Mouse (Mus musculus) thymus, adult 18-20 months (tissue): ENCODE measurements around the gene Hbs1l.

Experiments
- DNase-seq, 2 experiments: peaks; one replicate each; pipeline ENCODE4 v3.0.0; 2022; ENCODE audit warnings: mixed read lengths in 2 of 2

Hbs1l gene

DNA sequence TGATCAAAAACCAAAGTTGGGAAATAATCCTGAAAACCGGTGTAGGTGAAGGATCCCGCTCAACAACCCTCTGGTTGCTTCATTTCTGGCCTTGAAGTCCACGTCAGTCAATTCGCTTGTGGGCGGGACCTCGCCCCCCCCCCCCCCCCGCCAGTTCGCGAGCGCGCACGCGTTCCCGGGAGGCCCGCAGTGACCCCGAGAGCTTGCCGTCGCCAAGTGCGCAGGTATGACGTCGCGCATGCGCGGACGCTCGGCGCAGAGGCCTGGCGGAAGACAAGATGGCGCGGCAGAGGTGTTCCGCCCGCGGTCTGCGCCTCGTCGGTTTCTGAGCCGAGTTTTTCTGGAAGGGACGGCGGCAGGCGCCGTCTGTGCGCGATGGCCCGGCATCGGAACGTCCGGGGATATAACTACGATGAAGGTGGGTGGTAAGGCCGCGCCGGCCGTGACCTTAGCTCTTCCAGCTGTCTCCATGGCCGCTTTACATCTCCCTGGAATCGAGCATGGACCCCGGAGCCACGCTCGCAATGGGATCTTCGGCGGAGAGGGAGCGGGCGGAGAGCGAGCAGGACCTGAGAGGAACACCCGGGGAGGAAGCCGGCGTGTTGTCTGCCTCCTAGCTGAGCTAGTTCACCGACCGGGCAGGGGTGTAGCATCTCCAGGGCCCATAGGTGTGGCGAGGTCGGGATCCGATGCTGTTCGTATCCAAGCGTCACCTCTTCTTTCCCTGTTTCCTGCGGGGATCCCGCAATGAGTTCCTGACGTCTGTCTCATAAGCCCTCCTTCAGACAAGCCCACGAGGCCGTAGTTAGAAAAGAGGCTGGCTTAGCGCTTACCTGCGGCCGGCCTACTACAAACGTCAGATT is at the start of gene Hbs1l:
TSS of gene Hbs1l (plus strand) at position 221 of the 863 bp plus-strand sequence.
- peak; percentile 87 to 91 for DNase-seq

DNA sequence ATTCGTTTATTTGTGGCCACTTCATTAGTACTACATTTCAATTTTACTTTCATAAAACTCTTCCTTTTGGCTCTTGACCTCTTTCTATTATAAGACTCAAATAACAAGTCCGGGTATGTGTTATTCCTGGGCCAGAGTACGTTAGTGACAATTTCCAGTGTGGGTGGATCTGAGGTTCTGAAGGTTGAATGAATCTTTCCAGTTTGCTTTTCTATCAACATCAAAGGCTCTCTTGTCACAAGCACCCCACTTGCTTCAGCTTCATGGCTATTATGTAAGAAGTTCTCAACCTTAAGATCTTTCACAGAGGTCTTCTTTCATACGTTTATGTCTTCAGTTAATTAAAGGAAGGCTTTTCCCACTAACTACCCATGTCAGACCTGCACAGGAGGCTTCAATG is 47.2 kb upstream of the Hbs1l start:
- no peak for DNase-seq

DNA sequence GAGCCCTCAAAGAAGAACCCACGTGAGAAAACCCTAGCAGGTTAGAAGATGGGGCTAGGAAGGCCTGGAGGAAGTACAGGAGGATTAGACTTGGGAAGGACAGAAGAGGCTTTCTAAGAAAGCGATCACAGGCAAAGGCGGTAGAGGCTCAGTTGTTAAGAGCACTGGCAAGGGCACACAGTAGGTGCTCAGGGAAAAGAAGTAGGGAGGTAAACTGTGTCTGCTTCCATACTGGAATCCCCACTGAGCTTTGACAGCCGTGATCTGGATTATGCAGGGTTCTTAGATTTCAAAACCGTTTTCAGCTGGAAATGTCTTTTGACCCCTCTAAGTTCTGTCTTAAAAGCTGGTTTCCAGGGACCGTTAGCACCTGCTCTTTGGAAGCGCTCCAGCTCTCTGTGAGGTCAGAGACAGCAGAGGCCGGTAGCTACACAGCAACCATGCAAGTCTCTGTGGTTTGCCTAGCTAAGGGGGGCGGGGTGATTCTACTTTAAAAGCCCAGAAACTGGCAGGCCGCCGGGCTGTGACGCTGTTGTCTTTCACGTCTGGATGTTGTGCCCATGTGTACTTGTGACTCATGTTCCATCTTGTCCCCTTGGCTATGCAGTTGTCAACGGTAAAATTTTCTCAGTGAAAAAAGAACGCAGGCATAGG is 43.8 kb upstream of the Hbs1l start:
- DNase-seq: peak; percentile 81 to 90

DNA sequence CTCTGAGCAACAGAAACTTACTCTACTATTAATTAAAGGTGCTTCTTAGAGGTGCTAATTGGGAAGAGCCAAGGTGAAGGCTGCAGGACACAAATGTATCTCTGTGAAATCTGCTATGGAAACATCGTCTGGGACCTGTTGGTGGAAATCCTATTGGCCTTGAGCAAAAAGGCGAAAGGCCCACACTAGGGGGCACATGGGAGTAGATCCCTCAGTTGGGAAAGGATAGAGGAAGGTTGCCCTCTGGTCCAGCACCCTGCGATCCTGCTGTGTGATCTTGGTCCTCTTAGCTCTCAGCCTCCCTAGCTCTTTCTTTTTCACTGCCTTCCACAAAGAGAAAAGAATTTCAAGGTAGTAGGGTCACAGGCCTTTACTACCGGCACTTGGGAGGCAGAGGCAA is 43.0 kb upstream of the Hbs1l start:
- DNase-seq: peak in 1 of 2 experiments; percentile 39

DNA sequence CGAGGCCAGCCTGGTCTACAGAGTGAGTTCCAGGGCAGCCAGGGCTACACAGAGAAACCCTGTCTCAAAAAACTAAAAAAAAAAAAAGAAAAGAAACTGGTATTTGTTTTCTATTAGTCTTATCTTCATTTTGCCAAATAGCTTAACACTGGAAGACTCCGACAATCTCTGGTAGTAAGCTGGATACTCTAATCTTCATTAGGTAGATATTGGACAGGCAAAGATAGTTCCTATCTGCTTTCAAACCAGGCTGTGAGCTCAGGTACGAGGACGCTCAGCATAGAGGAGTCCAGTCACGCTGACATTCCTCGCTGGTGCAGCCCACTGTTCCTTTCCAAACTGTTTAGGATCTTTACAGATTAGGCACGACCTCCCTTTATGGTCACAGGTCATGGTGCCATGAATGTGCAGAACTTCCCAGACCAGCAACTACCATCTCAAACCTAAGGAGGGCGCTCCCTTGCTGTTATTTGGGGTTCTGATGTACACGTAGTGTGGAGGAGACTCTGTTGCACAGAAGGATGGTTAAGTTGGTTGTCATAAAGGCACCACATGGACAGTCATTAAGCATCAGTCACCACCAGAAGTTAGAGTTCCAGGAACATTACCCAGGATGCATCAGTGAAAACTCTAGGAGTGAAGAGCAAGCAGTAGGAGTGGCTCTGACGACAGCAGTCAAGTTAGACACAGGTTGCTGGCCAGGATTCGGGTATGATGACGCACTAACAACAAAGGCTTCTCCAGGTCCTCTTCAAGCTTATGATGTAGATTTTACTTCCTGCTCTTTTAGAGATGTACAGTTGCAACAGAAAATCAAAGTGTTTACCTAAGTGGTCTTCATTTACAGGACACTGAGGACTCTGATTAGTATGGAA is 41.3 kb upstream of the Hbs1l start:
- DNase-seq: peak in 1 of 2 experiments; percentile 34

DNA sequence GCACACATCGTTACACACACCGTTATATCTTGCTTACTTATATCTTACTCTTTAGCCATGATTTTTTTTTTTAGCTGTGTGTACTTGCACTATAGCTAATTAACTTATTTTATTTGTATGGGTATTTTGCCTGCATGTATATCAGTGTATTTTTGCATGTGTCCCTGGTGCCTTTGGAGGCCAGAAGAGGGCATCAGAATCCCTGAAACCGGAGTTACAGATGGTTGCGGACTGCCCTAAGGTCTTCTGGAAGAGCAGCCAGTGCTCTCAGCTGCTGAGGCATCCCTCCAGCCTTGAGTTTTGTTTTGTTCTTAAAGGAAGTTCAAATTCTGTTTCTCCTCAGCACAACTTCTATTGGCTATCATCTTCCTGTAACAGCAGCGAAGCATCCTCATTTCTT is 38.5 kb upstream of the Hbs1l start:
- DNase-seq: no peak

DNA sequence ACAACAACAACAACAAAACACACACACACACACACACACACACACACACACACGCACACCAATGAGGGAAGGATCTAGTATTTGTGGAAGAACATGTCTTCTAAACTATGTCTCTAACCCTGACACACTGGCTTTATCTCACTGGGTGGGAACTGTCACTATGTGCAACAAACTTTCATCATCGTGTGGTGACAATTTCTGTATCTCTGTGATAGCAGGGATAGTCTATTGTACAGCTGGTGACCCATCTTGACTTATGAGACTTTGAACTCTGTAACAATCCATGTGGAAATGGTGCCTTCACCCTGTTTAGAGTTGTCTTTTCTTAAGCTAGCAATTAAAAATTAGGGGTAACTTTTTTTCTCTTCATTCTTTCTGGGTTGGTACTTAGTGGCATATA is 36.1 kb upstream of the Hbs1l start:
- no peak for DNase-seq

DNA sequence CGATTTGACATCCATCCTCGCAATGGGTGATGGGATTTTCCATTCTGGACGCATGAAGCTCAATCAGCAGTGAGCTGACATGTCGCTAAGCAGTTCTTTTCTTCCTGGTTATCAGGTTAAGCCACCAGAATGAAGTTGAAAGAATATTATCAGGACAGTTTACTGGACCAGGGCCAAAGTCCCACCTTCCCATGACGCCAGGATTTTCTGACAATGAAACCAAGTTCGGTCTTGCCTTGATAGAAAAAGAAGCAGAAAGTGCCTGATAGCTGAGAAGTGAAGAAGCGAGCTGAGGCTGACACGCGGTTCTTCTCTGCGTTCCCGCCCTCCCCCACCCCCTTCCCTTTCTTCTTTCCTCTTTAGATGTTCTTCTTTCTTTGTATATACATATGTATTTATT is 30.6 kb upstream of the Hbs1l start:
- DNase-seq: no peak

DNA sequence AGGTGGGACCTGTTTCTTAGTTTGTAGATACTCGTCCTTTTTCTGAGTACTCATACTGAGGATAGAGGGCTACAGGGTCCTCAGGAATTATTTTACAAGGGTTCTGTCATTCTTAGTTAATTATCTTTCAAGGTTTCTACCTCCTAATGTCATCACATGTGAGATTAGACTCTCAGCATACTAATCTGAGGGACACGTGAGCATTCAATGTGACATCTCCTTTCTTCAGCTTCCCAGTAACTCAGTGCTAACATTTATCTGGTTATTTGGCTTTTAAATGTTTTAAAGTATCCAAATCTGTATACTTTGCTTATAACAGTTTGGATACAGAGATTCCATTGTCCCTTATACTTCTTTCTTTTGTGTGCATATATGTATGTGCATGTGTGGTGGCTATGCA is 28.3 kb upstream of the Hbs1l start:
- DNase-seq: no peak

DNA sequence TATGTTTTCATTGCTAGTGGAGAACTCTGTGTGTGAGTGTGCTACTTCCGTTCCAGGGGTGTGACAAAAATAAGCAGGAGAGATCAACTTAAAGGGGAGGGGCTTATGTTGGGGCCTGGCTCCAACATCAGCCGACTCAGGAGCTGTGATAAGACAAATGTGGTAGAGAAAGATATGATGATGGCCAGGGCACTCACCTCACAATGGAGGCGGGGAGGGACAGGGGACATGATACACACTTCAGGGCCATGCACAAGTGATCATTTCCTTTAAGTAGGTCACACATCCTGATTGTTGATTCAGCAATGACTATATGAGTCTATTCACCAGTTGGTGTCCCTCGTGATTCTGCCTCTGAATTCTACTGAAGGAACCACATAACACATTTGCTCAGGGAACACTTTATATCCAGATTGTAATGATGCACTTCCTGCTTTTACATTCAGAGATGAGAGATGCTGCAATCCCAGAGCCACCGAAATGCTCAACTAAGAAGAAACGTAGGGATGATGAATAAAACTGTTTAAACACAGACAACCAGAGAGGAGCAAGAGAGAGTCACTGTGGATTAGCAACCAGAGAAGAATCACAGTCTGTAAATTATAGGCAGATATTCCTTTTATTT is 26.9 kb upstream of the Hbs1l start:
- DNase-seq: no peak

DNA sequence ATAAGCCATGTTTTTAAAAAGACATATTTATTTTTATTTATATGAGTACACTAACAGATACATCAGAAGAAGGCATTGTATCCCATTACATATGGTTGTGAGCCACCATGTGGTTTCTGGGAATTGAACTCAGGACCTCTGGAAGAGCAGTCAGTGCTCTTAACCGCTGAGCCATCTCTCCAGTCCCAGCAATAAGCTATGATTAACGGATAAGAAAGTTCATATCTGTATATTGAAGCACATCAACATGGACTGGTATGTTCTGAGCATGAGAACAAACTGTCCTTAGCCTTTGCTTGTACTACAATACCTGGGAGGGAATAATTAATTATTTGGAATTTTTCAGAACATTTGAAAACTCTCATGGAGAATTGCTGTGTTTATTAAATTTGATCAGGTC is 25.9 kb upstream of the Hbs1l start:
- no peak for DNase-seq

DNA sequence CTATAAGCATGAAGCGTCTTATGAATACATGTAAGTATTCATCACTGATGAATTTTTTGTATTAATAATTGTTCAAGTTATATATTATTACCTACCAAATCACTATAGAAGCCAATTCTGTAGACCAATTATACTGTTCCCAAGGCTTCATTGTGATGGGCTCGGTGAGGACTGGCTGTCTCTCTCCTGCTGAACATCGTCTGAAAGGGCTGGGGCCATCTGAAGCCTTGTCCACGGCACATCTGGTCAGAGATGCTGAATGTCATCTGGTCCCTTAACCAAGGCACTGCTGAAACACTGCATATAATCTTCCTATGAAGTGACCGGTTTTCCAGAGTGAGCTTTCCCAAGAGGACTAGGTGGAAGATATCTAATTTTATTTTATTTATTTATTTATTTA is 24.9 kb upstream of the Hbs1l start:
- DNase-seq: no peak

DNA sequence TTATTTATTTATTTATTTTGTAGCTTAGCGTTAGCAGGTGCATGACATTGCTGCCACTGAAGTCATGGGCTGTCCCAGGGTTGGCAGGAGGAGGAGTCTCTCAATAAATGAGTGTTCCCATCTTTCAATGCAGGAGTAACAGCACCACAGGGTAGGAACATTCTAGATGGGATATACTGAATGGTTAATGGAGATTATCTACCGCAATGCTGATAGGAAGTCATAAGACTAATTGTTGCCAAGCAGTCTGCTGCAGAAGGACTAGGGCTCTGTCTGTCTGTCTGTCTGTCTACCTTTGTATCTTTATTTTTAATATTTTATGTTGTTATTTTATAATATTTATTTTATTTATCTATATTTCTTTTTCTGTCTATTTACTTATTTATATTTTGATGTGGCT is 24.5 kb upstream of the Hbs1l start:
- DNase-seq: no peak

DNA sequence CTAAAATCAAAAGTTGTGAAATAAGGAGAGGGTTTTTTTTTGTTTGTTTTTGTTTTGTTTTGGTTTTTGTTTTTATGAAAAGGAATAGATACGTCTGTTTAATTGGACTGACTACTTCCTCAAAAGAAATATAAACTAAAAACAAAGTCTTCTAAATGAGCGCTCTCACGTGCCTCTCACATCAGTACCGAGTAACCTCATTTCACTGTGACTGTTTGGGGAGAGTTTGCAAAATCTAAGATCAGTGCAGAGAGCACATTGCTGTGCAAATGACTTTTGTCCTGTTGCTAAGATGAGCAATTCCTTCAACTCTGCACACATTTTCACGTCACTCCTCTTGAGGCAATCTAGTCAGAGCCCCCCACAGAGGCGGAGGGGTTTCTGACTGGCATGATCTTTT is 24.0 kb upstream of the Hbs1l start:
- DNase-seq: no peak

DNA sequence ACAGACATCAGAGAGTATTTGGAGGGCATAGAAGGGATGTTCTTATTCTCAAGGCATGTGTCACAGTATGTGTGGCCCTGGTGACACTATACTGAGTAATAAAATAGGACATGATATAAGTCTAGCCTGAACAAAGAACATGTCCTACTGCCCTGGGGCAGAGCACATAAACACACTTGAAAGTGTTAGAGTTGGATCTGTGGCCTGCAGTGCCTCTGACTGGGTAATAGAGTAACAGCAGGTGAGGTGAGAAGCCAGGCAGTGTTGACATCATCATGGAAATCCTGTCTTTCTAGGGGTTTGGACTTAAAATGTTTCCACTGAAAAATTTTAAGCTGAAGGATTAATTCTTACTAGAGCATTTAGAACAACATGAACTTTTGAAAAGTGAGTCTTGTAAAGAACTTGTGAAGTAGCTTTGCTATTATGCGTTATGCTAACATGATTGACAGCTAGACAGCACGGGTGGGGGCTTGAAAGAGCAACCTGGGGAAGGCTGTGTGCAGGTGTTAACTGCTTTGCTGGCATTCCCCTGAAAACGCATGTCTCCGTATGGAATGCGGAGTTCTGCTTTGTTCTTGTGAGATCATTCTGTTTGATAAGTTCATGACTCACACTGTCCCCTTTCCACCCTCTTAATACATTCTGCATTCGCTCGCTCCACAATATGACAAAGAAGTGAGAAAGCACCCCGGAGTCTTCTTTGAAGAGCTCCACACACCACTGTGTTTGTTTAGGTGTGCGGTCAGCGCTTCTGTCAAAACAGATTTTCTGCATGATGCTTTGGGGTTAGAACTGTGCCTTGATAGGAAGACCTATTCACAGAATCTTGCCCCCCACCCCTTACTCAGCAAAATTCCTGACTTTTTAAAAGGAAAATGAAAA is 8.3 kb upstream of the Hbs1l start:
- no peak for DNase-seq

DNA sequence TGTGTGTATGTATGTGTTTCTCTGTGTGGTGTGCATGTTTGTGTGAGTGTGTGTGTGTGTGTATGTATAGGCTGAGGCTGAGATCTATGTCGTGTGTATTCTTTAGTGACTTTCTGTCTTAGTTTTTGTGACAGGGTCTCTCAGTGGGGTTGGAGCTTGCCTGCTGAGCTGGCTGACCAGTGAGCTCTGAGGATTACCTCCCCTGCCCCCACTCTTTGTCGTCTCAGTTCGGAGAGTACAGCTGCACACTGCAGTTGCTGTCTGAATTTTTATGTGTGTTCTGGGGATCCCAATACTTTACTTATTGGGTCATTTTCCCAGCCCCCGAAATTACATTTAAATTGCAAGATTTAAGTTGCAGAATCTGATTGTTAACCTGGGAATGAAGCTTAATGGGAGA is 4.6 kb upstream of the Hbs1l start:
- DNase-seq: no peak

DNA sequence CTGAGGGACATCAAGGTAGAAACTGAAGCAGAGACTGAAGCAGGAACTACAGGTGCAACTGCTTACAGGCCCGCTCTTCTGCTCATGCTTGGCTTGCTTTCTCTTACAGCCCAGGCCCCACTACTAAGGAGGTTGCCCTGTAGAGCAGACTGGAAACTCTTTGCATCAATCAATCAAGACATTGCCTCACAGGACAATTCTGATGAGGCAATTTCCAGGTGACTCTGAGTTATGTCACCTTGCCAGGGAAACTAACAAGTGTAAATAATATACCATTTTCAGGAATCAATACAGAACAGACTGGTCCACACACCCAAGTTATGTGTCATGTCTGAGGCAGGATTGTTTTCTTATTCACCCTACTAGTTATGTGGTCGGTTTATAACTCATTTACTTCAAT is 1.6 kb upstream of the Hbs1l start:
- no peak for DNase-seq

DNA sequence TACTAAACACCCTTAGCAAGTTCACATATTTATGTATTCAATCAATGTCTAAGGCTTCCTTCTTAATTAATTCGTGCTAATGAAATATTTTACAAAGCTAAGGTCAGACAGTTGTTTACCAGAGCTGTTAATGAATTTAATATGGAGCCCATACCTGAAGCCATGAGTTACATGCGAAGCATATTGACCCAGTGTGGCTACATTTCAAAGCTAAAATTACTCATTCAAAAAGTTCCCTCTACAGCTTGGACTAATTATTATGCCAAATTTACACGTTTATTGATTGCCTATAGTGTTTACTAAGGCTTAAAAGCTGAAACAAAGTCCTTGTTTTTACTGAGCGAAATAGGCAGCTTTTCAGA is 401 bp upstream of the Hbs1l start:
- DNase-seq: no peak

DNA sequence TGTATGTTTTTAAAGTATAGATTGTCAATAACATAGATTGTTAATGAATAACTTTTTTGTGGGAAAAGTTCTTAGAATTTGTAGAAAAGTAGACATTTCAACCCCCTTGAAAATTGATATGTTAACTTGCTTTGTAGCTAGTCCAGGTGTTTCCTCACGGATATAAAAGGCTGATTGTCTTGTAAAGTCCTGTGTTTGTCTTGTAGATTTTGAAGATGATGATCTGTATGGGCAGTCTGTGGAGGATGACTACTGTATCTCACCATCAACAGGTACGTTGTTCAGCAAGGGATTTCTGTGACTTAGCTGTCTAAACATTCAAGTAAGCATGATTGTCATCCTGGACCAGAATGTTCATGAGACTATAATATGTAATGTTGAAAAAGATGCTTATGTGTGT is 3.2 kb downstream of the Hbs1l start:
- no peak for DNase-seq

DNA sequence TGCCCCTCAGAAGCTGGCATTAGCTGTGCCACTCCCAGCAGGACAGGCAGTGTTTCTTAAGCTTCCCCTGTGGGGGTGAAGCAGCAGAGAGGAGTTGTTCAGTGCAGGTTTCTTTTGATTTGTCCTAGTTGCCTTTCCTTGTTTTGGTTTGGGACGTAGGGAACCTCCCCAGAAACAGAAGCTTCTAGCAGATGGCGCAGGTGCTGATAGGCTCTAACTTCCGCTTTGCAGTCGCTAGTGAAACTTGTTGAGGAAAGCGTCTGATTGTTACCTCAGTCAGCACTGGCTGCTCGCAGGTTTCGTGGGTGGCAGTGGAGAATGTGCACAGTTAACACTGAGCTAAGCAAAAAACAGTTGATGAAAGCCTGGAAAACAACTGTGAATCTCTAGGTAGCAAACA is 6.0 kb downstream of the Hbs1l start:
- DNase-seq: no peak

DNA sequence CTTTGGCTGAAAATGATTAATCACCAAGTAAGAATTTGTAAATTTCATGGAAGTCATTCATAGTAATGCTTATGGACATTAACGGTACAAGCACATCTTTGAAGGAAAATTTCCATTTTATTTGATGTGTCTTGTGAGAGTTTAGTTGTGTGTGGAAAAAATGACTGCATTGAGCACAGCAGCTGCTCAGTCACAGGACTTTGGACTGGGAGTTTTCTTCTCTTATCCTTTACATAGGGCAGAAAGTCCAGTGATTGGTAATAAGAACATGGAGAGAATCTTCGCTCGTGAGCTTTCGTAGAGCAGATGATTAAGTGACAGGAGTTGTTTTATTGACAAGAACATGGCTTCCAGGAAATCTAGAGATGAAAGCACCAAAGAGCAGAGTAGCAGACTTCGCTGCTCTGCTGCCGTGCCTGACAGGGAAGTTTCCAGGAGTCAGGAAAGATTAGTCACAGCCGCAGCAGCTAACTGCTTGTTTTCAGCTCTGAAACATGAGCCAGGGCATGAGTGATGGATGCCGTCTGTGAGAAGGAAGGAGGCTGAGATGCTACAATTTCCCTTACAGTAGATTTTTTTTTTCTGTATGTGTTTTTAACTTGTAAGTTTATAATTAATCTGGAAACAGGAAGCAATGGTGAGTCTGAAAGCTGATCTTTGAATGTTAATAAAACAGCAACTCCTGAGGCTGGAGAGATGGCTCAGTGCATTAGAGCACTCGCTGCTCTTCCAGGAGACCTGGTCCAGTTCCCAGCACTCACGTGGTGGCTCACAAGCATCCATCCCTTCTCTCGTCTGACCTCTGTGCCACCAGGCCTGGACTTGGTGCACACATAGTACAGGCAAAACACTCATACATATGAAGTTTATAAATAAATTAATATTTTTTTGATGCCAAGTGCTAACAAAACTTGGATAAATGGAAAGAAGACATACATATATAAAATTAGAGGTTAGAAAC is 9.2 kb downstream of the Hbs1l start:
- no peak for DNase-seq
